Mouse (Mus musculus) brain, embryonic 18.5 days (tissue): ENCODE results near the gene Chpt1.
A peak's percentile ranks its signal among the peaks of the same experiment; 100 is the strongest.
"Not testable (repeated sequence)": the region's sequence is repeated elsewhere in the genome, so short reads cannot be mapped to it uniquely, and the experiment has no call there.

Source experiments
- DNase-seq: peaks from one replicate; pipeline ENCODE4 v3.0.0-alpha.2; 2012; ENCODE audit warnings: low read depth, low spot score

The Chpt1 gene

GRCm38 (mm10) chr10:88494959-88495587 lies 8.8 kb downstream of the Chpt1 start:
- no peak for DNase-seq

- no peak for DNase-seq
Measured at GRCm38 (mm10) chr10:88492658-88493057, 11.2 kb downstream of the Chpt1 start.

- DNase-seq = no peak
Measured at GRCm38 (mm10) chr10:88491632-88492031, 12.2 kb downstream of the Chpt1 start.

- no peak for DNase-seq
Measured at GRCm38 (mm10) chr10:88488629-88489028, 15.2 kb downstream of the Chpt1 start.

- DNase-seq = not testable (repeated sequence)
Measured at GRCm38 (mm10) chr10:88482866-88483265, 21.0 kb downstream of the Chpt1 start.

- no peak for DNase-seq
Measured at GRCm38 (mm10) chr10:88460122-88460820, 43.6 kb downstream of the Chpt1 start.

- DNase-seq = no peak
Measured at GRCm38 (mm10) chr10:88459502-88459992, 44.3 kb downstream of the Chpt1 start, which contains the start of gene Sycp3. Sycp3 (plus strand) TSS chr10:88459569.

- no peak for DNase-seq
Measured at GRCm38 (mm10) chr10:88457816-88458215, 46.1 kb downstream of the Chpt1 start.

GRCm38 (mm10) chr10:88451990-88452389 lies 51.9 kb downstream of the Chpt1 start:
- no peak for DNase-seq

GRCm38 (mm10) chr10:88451221-88451620 lies 52.7 kb downstream of the Chpt1 start:
- peak; percentile 42 for DNase-seq

GRCm38 (mm10) chr10:88441224-88441623 lies 62.6 kb downstream of the Chpt1 start:
- no peak for DNase-seq

GRCm38 (mm10) chr10:88427998-88428397 lies 75.9 kb downstream of the Chpt1 start:
- DNase-seq = no peak

- no peak for DNase-seq
Measured at GRCm38 (mm10) chr10:88426896-88427295, 77.0 kb downstream of the Chpt1 start.

GRCm38 (mm10) chr10:88426158-88426816 lies 77.6 kb downstream of the Chpt1 start:
- DNase-seq = peak; percentile 55

- DNase-seq = no peak
Measured at GRCm38 (mm10) chr10:88420655-88421435, 83.0 kb downstream of the Chpt1 start.

- no peak for DNase-seq
Measured at GRCm38 (mm10) chr10:88420141-88420541, 83.7 kb downstream of the Chpt1 start.

- DNase-seq = no peak
Measured at GRCm38 (mm10) chr10:88417686-88418085, 86.2 kb downstream of the Chpt1 start.

GRCm38 (mm10) chr10:88412290-88412995 lies 91.4 kb downstream of the Chpt1 start:
- DNase-seq = no peak

GRCm38 (mm10) chr10:88409751-88410150 lies 94.1 kb downstream of the Chpt1 start:
- DNase-seq = no peak

GRCm38 (mm10) chr10:88407875-88408631 lies 95.8 kb downstream of the Chpt1 start:
- DNase-seq = no peak
